Mouse (Mus musculus): Measurements from ENCODE around the gene Sike1.

DNA sequence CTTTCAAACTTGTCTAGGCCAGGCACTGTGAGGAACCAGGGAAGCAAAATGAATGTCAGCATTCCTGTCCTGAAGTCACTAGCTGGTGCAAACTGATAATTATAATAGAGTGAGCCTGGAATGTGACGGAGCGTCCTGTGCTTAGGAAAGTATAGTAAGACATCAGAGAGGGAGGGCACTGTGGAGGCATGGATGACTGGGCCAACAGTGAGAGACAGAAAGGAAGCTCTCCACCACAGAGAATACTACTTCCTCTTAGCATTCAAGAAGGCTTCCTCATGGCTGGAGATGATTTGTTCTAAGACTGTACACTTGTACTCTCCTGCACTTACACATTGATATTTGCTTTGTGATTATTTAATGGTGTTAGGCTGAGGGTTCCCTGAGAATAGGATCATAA lies 21.8 kb downstream of the Sike1 start:
- no peak for TF ChIP-seq CTCF (conservative IDR thresholded peaks at IDR 0.05; ENCODE audit: insufficient read depth, insufficient read length, low read depth, low read length)
- no peak for TF ChIP-seq POLR2A (IDR thresholded peaks at IDR 0.05; ENCODE audit: low read depth, low read length)
